Mouse (Mus musculus) thymus, adult 2 months (tissue): ENCODE measurements around the gene Rbms1. TPM values are rescaled to one million over a fixed set of nuclear protein-coding genes. Genes with fewer than 3 reads are reported as not detected.

Experiments
- DNase-seq: peaks from one replicate; pipeline ENCODE4 v3.0.0; 2021
- H3K27ac ChIP-seq: fragments of 200-500 bp; 2 replicates; pipeline ENCODE4 v1.5.1; 2012; ENCODE audit warnings: low read length, control low read depth; ENCODE audit not compliant: control insufficient read depth, insufficient read depth
- H3K27me3 ChIP-seq: fragments of 200-500 bp; 2 replicates; pipeline ENCODE4 v1.6.1; 2012; ENCODE audit warnings: mild to moderate bottlenecking, low read length, moderate library complexity, mixed read lengths; ENCODE audit not compliant: control insufficient read depth, insufficient read depth
- H3K36me3 ChIP-seq: fragments of 200-500 bp; 2 replicates; pipeline ENCODE4 v1.6.1; 2012; ENCODE audit warnings: mild to moderate bottlenecking, low read length, moderate library complexity; ENCODE audit not compliant: control insufficient read depth, insufficient read depth
- H3K4me1 ChIP-seq: fragments of 200-500 bp; replicated peaks from 2 replicates; pipeline ENCODE4 v1.6.1; 2012; ENCODE audit warnings: low read length; ENCODE audit not compliant: control insufficient read depth, insufficient read depth
- H3K4me3 ChIP-seq: fragments of 200-500 bp; 2 replicates; pipeline ENCODE4 v1.5.1; 2012; ENCODE audit warnings: mild to moderate bottlenecking, low read length, control low read depth, moderate library complexity; ENCODE audit not compliant: control insufficient read depth, insufficient read depth
- CTCF ChIP-seq: fragments of 200-500 bp; IDR thresholded peaks from 2 replicates; pipeline ENCODE4 v1.5.1; 2012; ENCODE audit warnings: mild to moderate bottlenecking, control low read depth, low read length, moderate library complexity, borderline replicate concordance; ENCODE audit not compliant: control insufficient read depth, poor library complexity, insufficient read depth; ENCODE audit errors: extremely low read depth
- POLR2A ChIP-seq: fragments of 200-500 bp; IDR thresholded peaks from 2 replicates; pipeline ENCODE4 v1.6.1; 2012; ENCODE audit warnings: mild to moderate bottlenecking, low read length, control low read depth, moderate library complexity; ENCODE audit not compliant: control insufficient read depth, poor library complexity, insufficient read depth; ENCODE audit errors: extremely low read depth
- WGBS: fragments of 180-500 bp; shearing (Covaris S2); methylation state at CpG from one replicate; pipeline ENCODE4 v1.1.7; 2018; 5-methylcytosine and 5-hydroxymethylcytosine counted together
- polyA plus RNA-seq: library from polyadenylated mRNA; depleted of rRNA; stranded (reverse); fragments of >200 nt; gene quantifications from 2 replicates; pipeline ENCODE4 v1.2.3, GENCODE M21; 2012

The Rbms1 gene
- polyA plus RNA-seq, 1 experiment = 151 TPM

DNA sequence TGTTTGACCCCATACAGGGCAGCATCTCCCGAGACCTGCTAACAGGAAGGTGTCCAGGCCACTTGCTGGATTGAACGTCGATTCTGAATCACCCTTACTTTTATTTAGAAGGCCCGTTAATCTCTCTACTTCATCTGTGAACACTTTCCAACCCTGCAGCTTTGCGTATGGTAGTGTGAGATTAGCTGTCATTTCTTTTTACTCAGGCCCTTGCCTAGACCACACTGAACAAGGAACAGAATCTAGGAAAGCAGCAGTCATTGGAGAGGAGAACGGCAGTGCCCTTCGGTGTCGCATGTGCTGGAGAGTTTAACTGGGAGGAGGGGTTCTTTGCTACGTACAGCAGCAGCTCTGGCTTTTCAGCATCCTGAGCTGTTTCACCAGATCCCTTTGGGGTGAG, 167.1 kb downstream of the Rbms1 start:
- H3K4me3 ChIP-seq = no peak overlapping the region
- peaks cover 3% of the 10 kb centered on the region; the same call in 1 of the 2 replicates for H3K36me3 ChIP-seq
- no peak for DNase-seq
- no peak for TF ChIP-seq POLR2A
- TF ChIP-seq CTCF = no peak
- no peaks in the 10 kb centered on the region for H3K27me3 ChIP-seq
- no peaks in the 10 kb centered on the region for H3K4me1 ChIP-seq
- 94% methylated on average over 9 of the region's 9 CpGs for WGBS
- no peak overlapping the region for H3K27ac ChIP-seq

- no peak for DNase-seq
- Histone ChIP-seq H3K27ac (no peak overlapping the region), H3K4me3 (no peak overlapping the region), H3K4me1 (no peaks in the 10 kb centered on the region), H3K27me3 (no peaks in the 10 kb centered on the region), H3K36me3 (peaks cover 3% of the 10 kb centered on the region; the same call in 1 of the 2 replicates)
- 98% methylated on average over 4 of the region's 4 CpGs for WGBS
- TF ChIP-seq POLR2A (no peak), CTCF (no peak)
Measured at GRCm38 (mm10) chr2:60792506-60792905, 170.5 kb downstream of the Rbms1 start.

DNA sequence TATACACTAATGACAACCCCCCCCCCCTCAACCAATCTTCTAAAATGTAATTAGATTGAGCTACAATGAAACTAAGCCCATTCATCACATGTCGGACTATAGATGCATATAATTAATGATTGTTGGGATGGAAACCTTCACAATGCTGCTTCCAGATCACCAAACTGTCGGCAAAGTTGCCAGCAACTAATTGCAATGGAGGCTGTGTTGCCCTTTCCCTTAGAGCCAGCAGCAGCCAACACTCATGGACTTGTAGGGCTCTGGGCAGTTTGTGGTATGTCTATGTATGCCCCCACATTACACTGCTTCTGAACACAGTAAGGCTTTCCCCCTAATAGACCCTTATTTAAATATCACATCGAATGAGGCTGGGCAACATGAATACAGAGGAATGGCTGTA, 173.9 kb downstream of the Rbms1 start:
- Histone ChIP-seq H3K36me3 (0 out of 2 replicates have a peak, but pooled peaks cover 3% of the 10 kb centered on the region), H3K4me1 (no peaks in the 10 kb centered on the region), H3K27ac (no peak overlapping the region), H3K27me3 (no peaks in the 10 kb centered on the region), H3K4me3 (no peak overlapping the region)
- no peak for DNase-seq
- 98% methylated on average over 3 of the region's 3 CpGs for WGBS
- no peak for TF ChIP-seq CTCF
- no peak for TF ChIP-seq POLR2A

DNA sequence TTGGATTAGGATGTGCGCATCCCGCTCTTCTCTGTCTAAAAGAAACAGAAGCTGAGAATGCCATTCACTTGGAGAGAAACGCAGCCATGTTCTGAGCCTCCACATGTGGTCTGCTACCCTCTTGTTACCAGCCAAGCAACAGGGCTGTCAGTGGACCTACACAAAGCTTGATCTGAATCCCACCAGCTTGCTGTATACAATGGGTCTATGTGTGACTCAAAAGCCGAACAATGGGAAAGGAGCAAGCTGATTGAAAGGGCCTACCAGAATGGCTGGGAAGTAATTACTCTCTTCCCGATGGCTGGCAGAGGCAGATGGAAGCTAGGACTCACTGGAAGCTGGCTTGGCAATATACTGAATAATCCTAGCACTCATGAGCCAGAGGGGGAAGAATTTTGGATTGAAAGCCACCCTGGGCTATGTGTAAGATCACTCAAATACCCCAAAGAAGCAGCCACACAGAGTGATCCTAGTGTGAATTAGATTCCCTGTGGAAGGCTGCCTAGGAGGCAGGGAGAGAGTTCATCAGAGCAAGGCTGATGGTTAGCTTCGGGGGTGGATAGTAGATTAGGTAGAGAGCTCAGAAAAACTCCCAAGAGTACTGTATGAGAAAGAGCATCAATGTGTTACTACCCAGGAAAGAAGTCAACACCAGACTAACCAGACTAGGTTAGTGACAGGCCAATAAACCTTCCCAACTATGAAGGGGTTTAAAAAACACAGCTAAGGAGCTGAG, 174.7 kb downstream of the Rbms1 start:
- no peaks in the 10 kb centered on the region for H3K4me1 ChIP-seq
- no peak for DNase-seq
- H3K4me3 ChIP-seq = no peak overlapping the region
- 0 out of 2 replicates have a peak, but pooled peaks cover 3% of the 10 kb centered on the region for H3K36me3 ChIP-seq
- TF ChIP-seq POLR2A = no peak
- no peak overlapping the region for H3K27ac ChIP-seq
- H3K27me3 ChIP-seq = no peaks in the 10 kb centered on the region
- WGBS = 98% methylated on average over 6 of the region's 6 CpGs

DNA sequence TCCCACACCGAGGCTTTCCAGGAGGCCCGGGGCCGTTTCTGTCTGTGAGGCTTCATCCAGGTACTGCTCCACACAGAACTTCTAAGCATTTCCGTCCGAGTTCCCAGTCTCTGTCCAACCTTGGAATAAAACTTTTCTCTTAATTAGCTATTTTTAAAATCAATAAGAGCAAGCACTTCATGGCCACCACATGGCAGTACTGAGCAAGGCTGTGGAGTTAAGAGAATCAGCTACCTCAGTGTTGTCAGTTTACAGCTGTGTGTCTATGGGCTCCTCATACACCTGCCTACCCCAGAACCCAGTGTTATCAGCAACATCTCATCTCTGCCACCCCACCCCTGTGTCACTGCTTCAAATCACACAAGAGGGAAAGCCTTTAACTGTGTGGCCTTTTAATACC, 175.9 kb downstream of the Rbms1 start:
- no peaks in the 10 kb centered on the region for H3K4me1 ChIP-seq
- no peak for DNase-seq
- no peaks in the 10 kb centered on the region for H3K27me3 ChIP-seq
- TF ChIP-seq CTCF = no peak
- TF ChIP-seq POLR2A = no peak
- no peak overlapping the region for H3K4me3 ChIP-seq
- no peaks in the 10 kb centered on the region for H3K36me3 ChIP-seq
- H3K27ac ChIP-seq = no peak overlapping the region
- WGBS = 95% methylated on average over 5 of the region's 5 CpGs

DNA sequence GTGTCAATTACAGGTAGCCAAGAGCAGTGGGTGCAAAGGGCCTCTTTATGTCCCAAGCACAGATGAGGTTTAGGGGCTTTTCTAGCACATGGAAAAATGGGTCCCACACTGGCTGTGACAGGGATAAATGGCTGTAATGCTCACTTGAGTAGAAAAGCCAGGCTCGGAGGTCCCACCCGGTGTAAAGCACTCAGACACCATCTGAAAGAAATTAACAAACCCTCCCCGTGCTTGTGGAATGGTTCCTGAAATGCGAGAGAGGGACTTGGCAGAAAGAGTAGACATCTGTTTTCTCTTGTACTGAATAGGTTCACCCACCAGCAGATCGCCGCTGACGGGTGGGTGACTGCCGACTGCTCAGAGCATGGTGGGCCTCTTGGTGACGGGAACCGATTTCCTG, 176.7 kb downstream of the Rbms1 start:
- Histone ChIP-seq H3K27me3 (no peaks in the 10 kb centered on the region), H3K4me3 (no peak overlapping the region), H3K4me1 (no peaks in the 10 kb centered on the region), H3K27ac (no peak overlapping the region), H3K36me3 (no peaks in the 10 kb centered on the region)
- DNase-seq = no peak
- no peak for TF ChIP-seq CTCF
- no peak for TF ChIP-seq POLR2A
- 89% methylated on average over 10 of the region's 10 CpGs for WGBS

DNA sequence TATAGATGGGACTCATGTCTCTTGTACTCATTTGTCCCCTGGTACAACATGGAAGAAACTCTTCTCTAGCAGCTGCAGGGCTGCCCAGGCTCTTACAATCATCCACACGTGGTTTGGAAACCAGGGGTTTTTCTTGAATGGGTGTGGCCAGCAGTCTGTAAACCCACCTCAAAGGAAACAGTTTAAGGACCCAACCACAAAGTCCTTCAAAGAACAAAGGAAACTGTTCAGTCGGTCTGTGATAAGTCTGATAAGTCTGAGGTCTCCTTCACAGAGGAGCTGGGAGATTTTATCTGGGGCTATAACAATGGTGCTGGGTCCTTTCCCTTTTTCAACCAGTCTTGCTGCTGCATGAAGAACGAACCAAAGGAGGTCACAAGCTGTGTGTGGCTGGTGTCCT, 188.5 kb downstream of the Rbms1 start:
- Histone ChIP-seq H3K4me3 (no peak overlapping the region), H3K27ac (no peak overlapping the region), H3K4me1 (peaks cover 9% of the 10 kb centered on the region), H3K36me3 (peaks cover 12% of the 10 kb centered on the region), H3K27me3 (no peaks in the 10 kb centered on the region; the same call in 1 of the 2 replicates)
- WGBS = 2% methylated on average over 3 of the region's 3 CpGs
- DNase-seq = peak; percentile 10
- no peak for TF ChIP-seq CTCF
- no peak for TF ChIP-seq POLR2A
